Mouse (Mus musculus) stomach, postnatal 0 days (tissue): ENCODE measurements around the gene Dennd5b. TPM values are rescaled to one million over a fixed set of nuclear protein-coding genes. Genes with fewer than 3 reads are reported as not detected.

ENCODE experiments used
- ATAC-seq: fragments of 200-750 bp; cut with Nextera tagmentation; 2 replicates; pipeline ENCODE4 v1.8.0; 2017; ENCODE audit not compliant: low FRiP score, low TSS enrichment
- DNase-seq: peaks from one replicate; pipeline ENCODE4 v3.0.0-alpha.2; 2016; ENCODE audit warnings: low spot score
- H3K27ac ChIP-seq: fragments of 300-500 bp; sonication (generic); replicated peaks from 2 replicates; pipeline ENCODE4 v1.5.1; 2014; ENCODE audit warnings: mild to moderate bottlenecking, control low read depth
- H3K27me3 ChIP-seq: fragments of 300-500 bp; sonication (generic); 2 replicates; pipeline ENCODE4 v1.6.1; 2014; ENCODE audit warnings: low read length; ENCODE audit not compliant: control insufficient read depth, insufficient read depth
- H3K36me3 ChIP-seq: fragments of 300-500 bp; sonication (generic); 2 replicates; pipeline ENCODE4 v1.6.1; 2014; ENCODE audit warnings: low read length, mixed read lengths; ENCODE audit not compliant: control insufficient read depth, insufficient read depth
- H3K4me1 ChIP-seq: fragments of 300-500 bp; sonication (generic); replicated peaks from 2 replicates; pipeline ENCODE4 v1.6.1; 2014; ENCODE audit warnings: antibody characterized with exemption; ENCODE audit not compliant: control insufficient read depth, insufficient read depth
- H3K4me2 ChIP-seq: fragments of 300-500 bp; sonication (generic); replicated peaks from 2 replicates; pipeline ENCODE4 v1.6.1; 2014; ENCODE audit warnings: low read depth, mild to moderate bottlenecking, control low read depth, moderate library complexity
- H3K4me3 ChIP-seq: fragments of 300-500 bp; sonication (generic); 2 replicates; pipeline ENCODE4 v1.5.1; 2014; ENCODE audit warnings: low read depth, low read length, control low read depth
- H3K9ac ChIP-seq: fragments of 300-500 bp; sonication (generic); 2 replicates; pipeline ENCODE4 v1.6.1; 2014; ENCODE audit warnings: mild to moderate bottlenecking, low read length, control low read depth, mixed read lengths
- H3K9me3 ChIP-seq: fragments of 300-500 bp; sonication (generic); 2 replicates; pipeline ENCODE4 v1.6.1; 2016; ENCODE audit warnings: low read length; ENCODE audit not compliant: control insufficient read depth
- CTCF ChIP-seq: IDR thresholded peaks from 2 replicates; pipeline ENCODE4 v1.5.1; 2016; ENCODE audit warnings: antibody characterized with exemption, low read depth, mild to moderate bottlenecking, moderate library complexity
- EP300 ChIP-seq: optimal IDR thresholded peaks from 2 replicates; pipeline ENCODE3; 2016; ENCODE audit warnings: antibody characterized with exemption
- WGBS: fragments of 180-500 bp; shearing (Covaris S2); extraction: QIAGEN DNeasy Blood & Tissue Kit; methylation state at CpG from one replicate; pipeline ENCODE4 v1.1.7; 2014; 5-methylcytosine and 5-hydroxymethylcytosine counted together
- polyA plus RNA-seq: library from polyadenylated mRNA; unstranded; fragments of >200 nt; fragmentation: Nextera tagmentation; extraction: Ambion mirVana; gene quantifications from 2 replicates; pipeline ENCODE4 v1.2.1, GENCODE M21; 2015

The Dennd5b gene
- polyA plus RNA-seq, 1 experiment from 2014 or later = 1.7 TPM

DNA sequence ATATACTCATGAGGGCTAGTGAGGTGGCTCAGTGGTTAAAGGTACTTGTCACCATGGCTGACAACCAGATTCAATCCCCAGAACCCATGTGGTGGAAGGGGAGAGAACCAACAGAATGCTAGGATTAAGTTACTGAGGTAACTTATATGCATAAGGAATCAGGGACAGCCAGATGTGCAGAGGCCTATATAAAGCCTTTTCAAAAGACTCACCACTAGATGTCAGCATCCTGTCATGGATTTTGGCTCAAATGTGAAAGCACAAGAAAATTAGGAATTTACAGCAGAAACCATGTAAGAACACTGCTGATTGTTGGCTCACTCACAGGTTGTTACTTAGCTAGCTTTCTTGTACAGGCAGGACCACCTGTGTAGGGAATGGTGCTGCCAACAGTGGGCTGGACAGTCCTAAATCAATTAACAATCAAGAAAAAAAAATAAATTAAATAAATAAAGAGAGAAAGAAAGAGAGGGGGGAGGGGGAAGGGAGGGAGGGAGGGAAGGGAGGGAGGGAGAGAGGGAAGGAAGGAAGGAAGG, 90.6 kb downstream of the Dennd5b start:
- Histone ChIP-seq H3K36me3 (0 out of 2 replicates have a peak, but pooled peaks cover 2% of the 10 kb centered on the region), H3K27ac (no peak overlapping the region), H3K27me3 (no peaks in the 10 kb centered on the region), H3K9me3 (no peaks in the 10 kb centered on the region), H3K4me2 (no peak overlapping the region), H3K4me3 (no peak overlapping the region), H3K9ac (no peak overlapping the region), H3K4me1 (no peaks in the 10 kb centered on the region)
- ATAC-seq (no peak; the same call in 1 of the 2 replicates), DNase-seq (no peak)
- peak; percentile 79 for TF ChIP-seq CTCF
- no peak for TF ChIP-seq EP300

DNA sequence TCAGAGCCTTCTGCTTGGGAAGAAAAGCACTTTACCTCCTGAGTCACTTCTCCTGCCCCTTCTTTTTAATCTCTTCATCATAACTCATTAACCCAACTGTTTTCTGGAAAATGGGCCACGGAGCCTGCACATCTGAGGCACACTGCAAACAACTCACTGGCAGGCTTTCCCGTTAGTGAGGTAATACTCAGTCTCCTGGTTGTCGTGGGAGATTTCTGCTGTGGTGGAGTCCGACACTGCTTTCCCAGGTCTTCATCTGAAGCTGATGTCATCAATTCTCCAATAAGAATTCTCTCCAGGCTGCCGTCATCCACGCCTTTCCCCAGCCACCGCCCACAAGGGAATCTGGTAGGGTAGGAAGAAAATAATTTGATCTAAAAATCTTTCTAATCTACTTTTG, 96.5 kb downstream of the Dennd5b start:
- H3K4me3 ChIP-seq = no peak overlapping the region
- no peaks in the 10 kb centered on the region for H3K9me3 ChIP-seq
- H3K27ac ChIP-seq = no peak overlapping the region
- TF ChIP-seq CTCF = no peak
- no peak for TF ChIP-seq EP300
- H3K4me1 ChIP-seq = no peaks in the 10 kb centered on the region
- no peaks in the 10 kb centered on the region for H3K27me3 ChIP-seq
- peaks cover 5% of the 10 kb centered on the region; the same call in 1 of the 2 replicates for H3K36me3 ChIP-seq
- H3K9ac ChIP-seq = no peak overlapping the region
- no peak for ATAC-seq
- no peak overlapping the region for H3K4me2 ChIP-seq
- 81% methylated on average over 7 of the region's 7 CpGs for WGBS
- DNase-seq = no peak

DNA sequence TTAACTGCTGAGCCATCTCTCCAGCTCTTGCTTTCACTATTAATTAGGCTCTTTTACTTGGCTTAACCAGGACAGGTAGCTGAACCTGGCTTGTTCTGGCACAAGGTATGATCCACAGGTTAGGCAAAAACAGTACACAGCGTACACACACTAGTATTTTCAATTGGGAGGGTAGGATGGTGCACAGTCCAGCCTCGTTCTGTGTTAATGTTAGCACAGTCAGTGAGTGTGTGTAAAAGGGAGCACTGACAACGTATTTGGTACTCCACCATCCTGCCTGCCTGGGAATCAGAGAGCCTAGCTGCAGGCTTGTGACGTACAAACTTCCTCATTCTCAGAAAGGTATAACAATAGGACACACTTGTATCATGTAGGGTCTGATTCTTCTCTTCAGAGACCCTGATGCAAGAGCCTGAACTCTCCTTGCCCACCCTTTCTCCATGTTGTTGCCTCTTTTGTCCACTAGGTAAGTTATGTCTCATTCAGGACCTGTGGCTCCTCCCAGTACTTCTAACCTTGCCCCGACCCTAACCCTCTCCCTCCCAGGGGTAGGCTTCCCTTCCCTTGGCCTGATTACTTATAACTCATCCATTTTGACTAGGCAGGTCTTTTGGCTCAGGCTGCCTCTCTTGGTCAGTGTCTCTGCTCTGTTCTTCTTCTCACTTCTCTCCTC, 107.0 kb downstream of the Dennd5b start:
- ATAC-seq = 0 out of 2 replicates have a peak, but pooled peaks have one; percentile 12

DNA sequence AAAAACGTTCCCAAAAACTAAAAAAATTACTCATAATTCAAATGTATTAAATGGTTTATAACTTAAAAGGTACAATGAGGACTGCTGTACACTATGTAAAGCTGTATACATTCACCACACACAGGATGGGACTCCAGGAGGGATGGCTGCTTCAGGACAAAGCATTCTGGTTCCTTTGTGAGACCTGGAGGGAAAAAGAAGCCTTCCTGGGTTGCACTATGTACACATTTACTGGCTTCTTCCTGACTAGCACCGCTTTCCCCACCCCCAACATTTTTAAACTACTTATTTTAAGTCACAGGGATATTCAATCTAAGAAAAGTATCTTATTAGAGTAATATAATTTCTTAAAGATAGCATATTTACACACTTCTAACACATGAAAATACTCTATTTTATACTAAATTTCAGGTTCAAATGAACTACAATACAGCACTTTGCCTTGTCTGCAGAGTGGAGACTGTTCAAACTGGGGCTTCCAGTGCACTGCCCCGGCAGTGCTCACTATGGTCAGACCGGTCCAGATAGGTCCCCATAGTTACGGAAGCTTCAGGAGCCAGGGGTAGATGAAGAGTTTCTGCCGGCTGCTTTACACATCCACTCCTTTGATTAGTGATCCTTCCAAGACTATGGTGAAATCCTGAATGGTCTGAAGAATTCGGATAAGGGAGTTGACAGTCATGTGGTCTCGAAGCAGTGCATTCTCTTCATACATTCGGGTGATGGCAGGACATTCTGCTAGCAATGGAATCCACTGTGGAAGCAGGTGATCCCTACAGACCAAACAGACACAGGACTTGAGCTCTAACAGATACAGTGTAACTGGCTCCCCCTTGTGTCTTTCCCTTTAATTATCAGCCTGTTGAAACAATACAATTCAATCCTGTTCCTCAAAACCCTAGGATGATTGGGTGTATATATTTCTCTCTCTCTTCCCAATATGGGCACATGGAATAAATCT, 108.1 kb downstream of the Dennd5b start:
- no peaks in the 10 kb centered on the region for H3K36me3 ChIP-seq
- no peaks in the 10 kb centered on the region for H3K9me3 ChIP-seq
- DNase-seq (peak; percentile 14), ATAC-seq (peak; percentile 42; the same call in 1 of the 2 replicates)
- H3K4me1 ChIP-seq = no peaks in the 10 kb centered on the region
- no peak overlapping the region for H3K27ac ChIP-seq
- H3K27me3 ChIP-seq = no peaks in the 10 kb centered on the region
- no peak overlapping the region for H3K9ac ChIP-seq
- H3K4me2 ChIP-seq = no peak overlapping the region
- WGBS = 29% methylated on average over 9 of the region's 9 CpGs
- TF ChIP-seq CTCF = peak; percentile 78
- TF ChIP-seq EP300 = no peak
- no peak overlapping the region for H3K4me3 ChIP-seq

More for the DNA sequence above, 107.0 kb downstream of the Dennd5b start:
- no peak overlapping the region for H3K4me3 ChIP-seq
- no peak overlapping the region for H3K9ac ChIP-seq
- H3K4me2 ChIP-seq = no peak overlapping the region
- H3K9me3 ChIP-seq = no peaks in the 10 kb centered on the region
- no peak for DNase-seq
- whole genome bisulfite sequencing = 67% methylated on average over 5 of the region's 5 CpGs
- H3K4me1 ChIP-seq = no peaks in the 10 kb centered on the region
- H3K27ac ChIP-seq = no peak overlapping the region
- H3K36me3 ChIP-seq = no peaks in the 10 kb centered on the region
- TF ChIP-seq CTCF (peak; percentile 11; the same call in 1 of the 2 replicates), EP300 (no peak)
- H3K27me3 ChIP-seq = no peaks in the 10 kb centered on the region

DNA sequence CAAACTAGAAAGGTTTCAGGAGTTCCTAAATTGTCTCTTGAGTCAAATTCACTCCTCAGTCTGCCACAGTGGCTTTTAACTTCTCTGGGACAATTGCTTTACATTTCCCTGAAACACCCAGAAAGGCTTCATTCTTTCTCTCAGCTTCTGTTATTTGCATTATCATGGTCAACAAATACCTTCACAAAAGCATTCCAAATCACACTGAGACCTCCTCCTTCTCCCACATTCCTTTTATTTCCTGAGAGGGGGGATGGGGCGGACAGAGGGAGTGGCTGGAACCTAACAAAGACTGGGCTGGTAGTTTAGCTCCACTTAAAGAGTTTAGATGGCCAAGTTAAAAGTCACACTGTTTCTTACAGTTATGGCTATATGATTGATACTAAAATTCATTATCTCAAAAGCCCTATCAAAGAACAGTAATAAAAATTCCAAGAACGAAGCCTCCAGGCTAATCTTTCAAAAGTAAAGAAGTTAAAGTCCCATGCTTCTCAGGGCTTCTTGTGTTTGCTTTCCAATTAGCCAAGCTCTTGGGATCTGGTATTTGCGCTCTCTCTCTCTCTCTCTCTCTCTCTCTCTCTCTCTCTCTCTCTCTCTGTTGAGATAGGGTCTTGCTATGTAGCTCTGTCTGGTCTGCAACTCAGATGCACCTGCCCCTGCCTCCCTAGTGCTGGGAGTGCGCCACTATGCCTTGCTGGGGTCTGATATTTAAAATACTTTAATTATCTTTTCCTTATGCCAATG, 108.9 kb downstream of the Dennd5b start:
- Histone ChIP-seq H3K9me3 (no peaks in the 10 kb centered on the region), H3K4me3 (no peak overlapping the region), H3K27me3 (no peaks in the 10 kb centered on the region), H3K4me2 (no peak overlapping the region), H3K9ac (no peak overlapping the region), H3K4me1 (no peaks in the 10 kb centered on the region), H3K36me3 (no peaks in the 10 kb centered on the region), H3K27ac (no peak overlapping the region)
- ATAC-seq (peak; percentile 35; the same call in 1 of the 2 replicates), DNase-seq (peak; percentile 19)
- TF ChIP-seq CTCF = no peak
- TF ChIP-seq EP300 = no peak
- 61% methylated on average over 4 of the region's 4 CpGs for WGBS
